Mouse (Mus musculus) embryonic fibroblast, embryonic 13.5 days (primary cell): Measurements from ENCODE around the gene Hps4.

Experiments
- CTCF ChIP-seq: IDR thresholded peaks from 2 replicates; pipeline ENCODE4 v1.5.1; 2011; ENCODE audit warnings: mild to moderate bottlenecking, control low read depth, low read length, moderate library complexity, borderline replicate concordance; ENCODE audit not compliant: insufficient read depth
- POLR2A ChIP-seq: IDR thresholded peaks from 2 replicates; pipeline ENCODE4 v1.6.1; 2011; ENCODE audit warnings: low read depth, mild to moderate bottlenecking, control low read depth, low read length, moderate library complexity

DNA sequence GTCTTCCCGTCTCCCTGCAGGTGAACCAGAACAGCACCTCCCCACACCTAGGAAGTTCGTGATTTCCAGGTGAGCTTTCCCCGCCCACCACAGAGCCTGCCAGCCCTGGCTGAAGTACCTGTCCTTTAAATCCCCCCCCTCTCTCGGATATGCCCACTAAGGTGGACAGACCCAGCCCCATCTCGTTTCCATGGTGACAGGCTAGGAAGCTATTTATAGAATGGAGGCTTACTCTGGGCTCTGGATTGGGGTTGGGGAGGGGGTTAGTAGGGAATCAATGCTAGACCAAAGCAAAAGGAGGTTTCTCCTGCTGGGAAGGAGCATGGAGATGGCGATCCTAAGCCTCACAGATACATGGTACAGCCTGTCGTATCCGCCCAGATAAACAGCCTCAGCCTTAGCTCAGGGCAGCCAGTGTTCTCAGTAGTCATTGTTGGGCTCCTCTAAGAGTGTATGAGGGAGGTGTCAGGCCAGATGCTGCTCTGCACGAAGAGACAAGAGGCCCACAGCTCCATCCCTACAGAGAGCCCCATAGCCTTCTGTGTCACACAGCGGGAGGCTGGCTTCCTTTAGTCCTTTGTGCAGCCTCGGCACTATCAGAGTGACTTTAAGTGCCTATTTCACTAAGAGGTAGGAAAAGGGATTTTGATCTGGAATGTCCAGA lies 29.5 kb upstream of the Hps4 start:
- TF ChIP-seq CTCF = no peak
- TF ChIP-seq POLR2A = no peak
